Mouse (Mus musculus) MEL (cell line): ENCODE results near the gene Ncmap. TPM values are rescaled to one million over a fixed set of nuclear protein-coding genes. Genes with fewer than 3 reads are reported as not detected.

Experiments
- DNase-seq: peaks from one replicate; pipeline ENCODE4 v3.0.0; 2011; ENCODE audit warnings: low read depth, low spot score
- H3K27ac ChIP-seq: 2 replicates; pipeline ENCODE4 v1.5.1; 2012; ENCODE audit warnings: low read depth, mild to moderate bottlenecking, control low read depth, low read length, moderate library complexity; ENCODE audit not compliant: control insufficient read depth
- H3K27me3 ChIP-seq, 2 experiments: fragments of 150-350 bp in 1 of 2; sonication (generic) in 1 of 2; 2 replicates each; pipeline ENCODE4 v1.6.1; 2012; ENCODE audit warnings: low read length in 2 of 2, mild to moderate bottlenecking in 2 of 2, improper control_type of control experiment in 1 of 2, moderate library complexity in 1 of 2; ENCODE audit not compliant: insufficient read depth in 2 of 2, control insufficient read depth in 1 of 2
- H3K36me3 ChIP-seq, 2 experiments: 2 replicates each; pipeline ENCODE4 v1.6.1; 2012 to 2014; ENCODE audit warnings: low read length in 2 of 2, improper control_type of control experiment in 1 of 2, inconsistent platforms in 1 of 2, mild to moderate bottlenecking in 1 of 2; ENCODE audit not compliant: insufficient read depth in 2 of 2, control insufficient read depth in 1 of 2
- H3K4me1 ChIP-seq, 2 experiments: fragments of 150-350 bp in 1 of 2; sonication (generic) in 1 of 2; 2 replicates each; pipeline ENCODE4 v1.6.1; 2012; ENCODE audit warnings: low read length in 2 of 2, improper control_type of control experiment in 1 of 2, mild to moderate bottlenecking in 1 of 2; ENCODE audit not compliant: insufficient read depth in 2 of 2, control insufficient read depth in 1 of 2
- H3K4me3 ChIP-seq, 2 experiments: fragments of 150-350 bp in 1 of 2; sonication (generic) in 1 of 2; 2 replicates each; pipeline ENCODE4 v1.5.1; 2012; ENCODE audit warnings: low read depth in 2 of 2, low read length in 2 of 2, mild to moderate bottlenecking in 2 of 2, moderate library complexity in 2 of 2, control low read depth in 1 of 2, improper control_type of control experiment in 1 of 2; ENCODE audit not compliant: control insufficient read depth in 1 of 2, insufficient read depth in 1 of 2
- H3K79me2 ChIP-seq: 2 replicates; pipeline ENCODE4 v1.6.1; 2012; ENCODE audit warnings: mild to moderate bottlenecking, low read length, moderate library complexity; ENCODE audit not compliant: control insufficient read depth, poor library complexity, insufficient read depth
- H3K9ac ChIP-seq: 2 replicates; pipeline ENCODE4 v1.6.1; 2012; ENCODE audit warnings: low read depth, mild to moderate bottlenecking, control low read depth, low read length, moderate library complexity; ENCODE audit not compliant: control insufficient read depth, poor library complexity, severe bottlenecking
- H3K9me3 ChIP-seq: fragments of 150-350 bp; sonication (generic); replicated peaks from 2 replicates; pipeline ENCODE4 v1.6.1; 2012; ENCODE audit warnings: mild to moderate bottlenecking, low read length, improper control_type of control experiment, moderate library complexity; ENCODE audit not compliant: insufficient read depth
- CHD1 ChIP-seq: IDR thresholded peaks from 2 replicates; pipeline ENCODE4 v1.6.1; 2012; ENCODE audit warnings: low read depth, mild to moderate bottlenecking, inconsistent platforms, low read length, improper control_type of control experiment
- CHD2 ChIP-seq: IDR thresholded peaks from 2 replicates; pipeline ENCODE4 v1.6.1; 2011; ENCODE audit warnings: low read length, improper control_type of control experiment
- CTCF ChIP-seq, 3 experiments: IDR thresholded peaks in 2 of 3; conservative IDR thresholded peaks in 1 of 3; 2 replicates each; pipeline ENCODE4 v1.5.1; 2011 to 2012; ENCODE audit warnings: low read length in 3 of 3, low read depth in 2 of 3, mild to moderate bottlenecking in 2 of 3, improper control_type of control experiment in 1 of 3, inconsistent platforms in 1 of 3, mixed read lengths in 1 of 3, moderate library complexity in 1 of 3; ENCODE audit not compliant: control insufficient read depth in 1 of 3, insufficient read depth in 1 of 3, poor library complexity in 1 of 3, severe bottlenecking in 1 of 3
- ETS1 ChIP-seq: IDR thresholded peaks from 2 replicates; pipeline ENCODE4 v1.6.1; 2012; ENCODE audit warnings: low read depth, mild to moderate bottlenecking, inconsistent platforms, low read length, improper control_type of control experiment, moderate library complexity
- GABPA ChIP-seq: IDR thresholded peaks from 2 replicates; pipeline ENCODE4 v1.6.1; 2012; ENCODE audit warnings: low read depth, mild to moderate bottlenecking, inconsistent platforms, low read length, improper control_type of control experiment, moderate library complexity
- JUND ChIP-seq: IDR thresholded peaks from 2 replicates; pipeline ENCODE4 v1.6.1; 2011; ENCODE audit warnings: low read depth, mild to moderate bottlenecking, improper control_type of control experiment, low read length
- KAT2A ChIP-seq: conservative IDR thresholded peaks from 2 replicates; pipeline ENCODE4 v1.6.1; 2012; ENCODE audit warnings: low read depth, low read length, improper control_type of control experiment, inconsistent platforms
- MAFK ChIP-seq: IDR thresholded peaks from 2 replicates; pipeline ENCODE4 v1.6.1; 2011; ENCODE audit warnings: low read depth, mild to moderate bottlenecking, low read length, improper control_type of control experiment, borderline replicate concordance
- MEF2A ChIP-seq: IDR thresholded peaks from 2 replicates; pipeline ENCODE4 v1.6.1; 2014; ENCODE audit warnings: low read depth, mild to moderate bottlenecking, inconsistent platforms, low read length, improper control_type of control experiment; ENCODE audit not compliant: poor library complexity, insufficient replicate concordance, severe bottlenecking; ENCODE audit errors: extremely low read depth
- MYB ChIP-seq: IDR thresholded peaks from 2 replicates; pipeline ENCODE4 v1.6.1; 2011; ENCODE audit warnings: mild to moderate bottlenecking, low read depth, low read length, improper control_type of control experiment
- NELFE ChIP-seq: IDR thresholded peaks from 2 replicates; pipeline ENCODE4 v1.6.1; 2011; ENCODE audit warnings: low read depth, low read length, improper control_type of control experiment
- NRF1 ChIP-seq: IDR thresholded peaks from 2 replicates; pipeline ENCODE4 v1.6.1; 2014; ENCODE audit warnings: low read depth, mild to moderate bottlenecking, inconsistent platforms, low read length, improper control_type of control experiment, moderate library complexity; ENCODE audit not compliant: poor library complexity, insufficient read depth, severe bottlenecking
- POLR2AphosphoS5 ChIP-seq: IDR thresholded peaks from 2 replicates; pipeline ENCODE4 v1.6.1; 2012; ENCODE audit warnings: low read depth, borderline replicate concordance, mild to moderate bottlenecking, inconsistent platforms, low read length, moderate library complexity, mixed read lengths
- RAD21 ChIP-seq: IDR thresholded peaks from 2 replicates; pipeline ENCODE4 v1.6.1; 2011; ENCODE audit warnings: mild to moderate bottlenecking, low read depth, low read length, improper control_type of control experiment
- SMC3 ChIP-seq: IDR thresholded peaks from 2 replicates; pipeline ENCODE4 v1.6.1; 2011; ENCODE audit warnings: low read depth, low read length, improper control_type of control experiment
- TAL1 ChIP-seq: IDR thresholded peaks from 2 replicates; pipeline ENCODE4 v1.6.1; 2012; ENCODE audit warnings: mild to moderate bottlenecking, inconsistent platforms, low read length, moderate library complexity, mixed read lengths
- USF1 ChIP-seq: IDR thresholded peaks from 2 replicates; pipeline ENCODE4 v1.6.1; 2014; ENCODE audit warnings: low read depth, mild to moderate bottlenecking, inconsistent platforms, low read length, improper control_type of control experiment, moderate library complexity
- ZC3H11A ChIP-seq: IDR thresholded peaks from 2 replicates; pipeline ENCODE4 v1.6.1; 2012; ENCODE audit warnings: low read depth, mild to moderate bottlenecking, inconsistent platforms, low read length, improper control_type of control experiment
- ZKSCAN1 ChIP-seq: IDR thresholded peaks from 2 replicates; pipeline ENCODE4 v1.6.1; 2012; ENCODE audit warnings: low read depth, mild to moderate bottlenecking, inconsistent platforms, low read length, improper control_type of control experiment, moderate library complexity
- polyA plus RNA-seq, 2 experiments: library from polyadenylated mRNA; stranded (reverse) in 1 of 2; unstranded in 1 of 2; fragments of >175 nt in 1 of 2; fragments of >200 nt in 1 of 2; gene quantifications; 2 replicates each; pipeline versions ENCODE4 v1.2.1 to v1.2.4; 2012; ENCODE audit warnings: low replicate concordance in 2 of 2, low read depth in 1 of 2; ENCODE audit not compliant: insufficient read length in 2 of 2, insufficient read depth in 1 of 2, missing spikeins in 1 of 2
- total RNA-seq: library from RNA; depleted of rRNA; stranded (reverse); fragments of 300-350 nt; gene quantifications from 2 replicates; pipeline ENCODE4 v1.2.3, GENCODE M21; 2012

Gene Ncmap
- total and polyA plus RNA-seq, 3 experiments, result 0.08 to 0.22 TPM; not detected in 1

DNA sequence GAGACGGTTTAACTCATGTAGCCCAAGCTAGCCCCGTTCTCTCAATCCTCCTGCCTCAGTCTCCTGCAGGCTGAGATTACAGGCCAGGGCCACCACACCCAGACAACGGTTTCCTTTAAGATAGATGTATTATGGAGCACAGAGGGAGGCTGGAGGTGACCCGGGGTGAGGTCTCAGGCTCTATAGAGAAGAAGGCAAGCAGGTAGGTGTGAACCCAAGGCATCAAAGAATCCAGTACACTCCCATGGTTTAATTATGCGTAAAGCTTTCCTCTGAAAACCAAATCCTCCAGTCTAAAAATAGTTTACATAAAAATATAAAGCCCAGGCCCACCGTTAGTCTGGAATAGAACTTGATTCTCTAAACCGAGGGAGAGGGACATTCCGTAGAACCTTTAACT, 15.5 kb upstream of the Ncmap start:
- no peak for TF ChIP-seq JUND
- no peak for TF ChIP-seq USF1
- no peak for TF ChIP-seq ETS1
- no peak for TF ChIP-seq MEF2A
- no peak for TF ChIP-seq ZKSCAN1
- no peak for TF ChIP-seq POLR2AphosphoS5
- TF ChIP-seq TAL1, result no peak
- no peak for TF ChIP-seq MAFK
- no peak for TF ChIP-seq KAT2A
- TF ChIP-seq CHD1, result no peak
- no peak for TF ChIP-seq NRF1
- TF ChIP-seq GABPA, result no peak
- no peak for TF ChIP-seq MYB
- no peak for TF ChIP-seq NELFE
- TF ChIP-seq CHD2, result no peak
- Histone ChIP-seq H3K27ac (no peak overlapping the region), H3K27me3 (no peaks in the 10 kb centered on the region), H3K9ac (no peak overlapping the region), H3K36me3 (peaks cover 0 to 15% of the 10 kb centered on the region in 2 experiments; a peak in 2 of 4 replicates), H3K9me3 (no peaks in the 10 kb centered on the region), H3K4me1 (peaks cover 9 to 27% of the 10 kb centered on the region in 2 experiments), H3K79me2 (no peaks in the 10 kb centered on the region), H3K4me3 (no peak overlapping the region)
- DNase-seq, result no peak

DNA sequence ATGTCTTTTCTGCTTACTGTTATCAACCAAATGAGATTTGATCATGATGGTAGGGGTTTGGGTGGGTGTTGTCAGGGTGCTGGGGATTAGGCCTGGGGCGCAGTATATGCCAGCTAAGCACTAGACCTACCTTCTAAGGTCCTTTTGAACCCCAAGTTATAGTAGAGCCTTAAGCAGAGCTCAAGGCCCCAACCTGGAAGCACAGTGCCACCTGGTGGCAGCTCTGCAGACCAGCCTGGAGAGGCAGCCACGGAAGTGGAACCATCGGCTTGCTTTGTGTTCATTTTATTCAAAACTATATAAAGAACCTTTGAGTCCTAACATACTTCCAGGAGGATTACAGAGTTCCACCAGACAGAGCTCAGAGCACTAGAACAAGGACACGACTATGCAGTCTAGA, 13.6 kb upstream of the Ncmap start:
- no peak overlapping the region for H3K9ac ChIP-seq
- no peak for TF ChIP-seq CHD1
- TF ChIP-seq CTCF (IDR thresholded peaks at IDR 0.05 in 2 of 3, conservative IDR thresholded peaks at IDR 0.05 in 1 of 3; ENCODE audit: control insufficient read depth in 1 of 3, insufficient read depth in 1 of 3, low read depth in 2 of 3, low read length in 3 of 3, poor library complexity in 1 of 3, severe bottlenecking in 1 of 3), result peak; percentile 95 to 98 (median 97)
- peak; percentile 90 for TF ChIP-seq RAD21
- peak; percentile 90 for TF ChIP-seq SMC3
- TF ChIP-seq ZC3H11A, result peak; percentile 74
- TF ChIP-seq, all 39 proteins: peak for 4
- Histone ChIP-seq H3K36me3 (peaks cover 0 to 11% of the 10 kb centered on the region in 2 experiments; a peak in 2 of 4 replicates), H3K79me2 (no peaks in the 10 kb centered on the region), H3K9me3 (no peaks in the 10 kb centered on the region), H3K27ac (no peak overlapping the region), H3K27me3 (no peaks in the 10 kb centered on the region), H3K4me3 (no peak overlapping the region), H3K4me1 (peaks cover 9 to 13% of the 10 kb centered on the region in 2 experiments)
- DNase-seq, result peak; percentile 83
